In genomic region chr5:25602123-25602522, GRCm38 (mm10) we compare ENCODE assay signal across 18 mouse cellular contexts.
DNase-seq lines count a peak whose midpoint lies in the region; ATAC-seq and TF ChIP-seq lines count a peak whose summit lies in the region.
"Had no signal": no experiment of that assay in that cellular context is flagged by ENCODE, and none has a peak within 500 bp of the region (broad histone marks: within the 10 kb centered on the region; RNA-seq: fewer than 3 reads in every experiment).

No protein-coding gene starts in this region.

- no peak for TF ChIP-seq EP300 in lung, postnatal 0 days (IDR thresholded peaks at IDR 0.05)

- DNase-seq in gastrocnemius, adult 2 months, result no peak
- no peak for DNase-seq in gastrocnemius, postnatal 25 days
- DNase-seq in layer of hippocampus, adult 2 months (ENCODE audit: low spot score in 2 of 2), result no peak
- DNase-seq in layer of hippocampus, adult 8-10 months (ENCODE audit: low spot score in 2 of 2), result no peak
- DNase-seq in B cell, adult 2 months, result peak; percentile 5 to 26
- DNase-seq in lung, postnatal 0 days (ENCODE audit: low spot score), result peak; percentile 34
- DNase-seq in embryo, embryonic 10.5 days (ENCODE audit: low spot score), result no peak
- DNase-seq in adrenal gland, adult 18-20 months (ENCODE audit: low spot score in 2 of 2), result no peak
- DNase-seq: adrenal gland, adult 8-10 months; cerebellum, postnatal 36 days; heart, adult 11 months had no signal

- H3K27me3 ChIP-seq in lung, postnatal 0 days (replicated peaks; ENCODE audit: insufficient read depth, low read length), result no peaks in the 10 kb centered on the region
- H3K27me3 ChIP-seq: embryonic facial prominence, embryonic 13.5 days; midbrain, embryonic 15.5 days; neural tube, embryonic 12.5 days; Patski had no signal

- H3K4me3 ChIP-seq in gastrocnemius, adult 2 months, result no peak overlapping the region
- H3K4me3 ChIP-seq in layer of hippocampus, adult 2 months, result no peak overlapping the region
- no peak overlapping the region for H3K4me3 ChIP-seq in lung, postnatal 0 days (ENCODE audit: low read depth, low read length)
- H3K4me3 ChIP-seq: embryonic facial prominence, embryonic 13.5 days; forebrain, embryonic 10.5 days; midbrain, embryonic 15.5 days; neural tube, embryonic 12.5 days had no signal

- no peaks in the 10 kb centered on the region for H3K36me3 ChIP-seq in lung, postnatal 0 days (ENCODE audit: insufficient read depth, low read length)
- H3K36me3 ChIP-seq: embryonic facial prominence, embryonic 13.5 days; forebrain, embryonic 10.5 days; midbrain, embryonic 15.5 days; neural tube, embryonic 12.5 days had no signal

- intact Hi-C loops in gastrocnemius, adult 2 months (cut with DNase I), result loop anchor here (10.0 kb wide), 1 partner anchor 177 kb away; no protein-coding TSS in a partner anchor

- H3K9me3 ChIP-seq in lung, postnatal 0 days (ENCODE audit: low read length), result no peaks in the 10 kb centered on the region
- H3K9me3 ChIP-seq: embryonic facial prominence, embryonic 13.5 days; forebrain, embryonic 10.5 days; midbrain, embryonic 15.5 days; neural tube, embryonic 12.5 days had no signal

- no peak overlapping the region for H3K4me2 ChIP-seq in lung, postnatal 0 days (replicated peaks; ENCODE audit: low read depth, low read length)
- H3K4me2 ChIP-seq: embryonic facial prominence, embryonic 13.5 days; midbrain, embryonic 15.5 days; neural tube, embryonic 12.5 days had no signal

- 46% methylated on average over 2 of the region's 2 CpGs for WGBS in lung, postnatal 0 days

- H3K27ac ChIP-seq in gastrocnemius, adult 2 months, result no peak overlapping the region
- H3K27ac ChIP-seq in layer of hippocampus, adult 2 months, result no peak overlapping the region
- H3K27ac ChIP-seq in lung, postnatal 0 days (ENCODE audit: low read length), result no peak overlapping the region
- H3K27ac ChIP-seq: embryonic facial prominence, embryonic 13.5 days; forebrain, embryonic 10.5 days; macrophage; midbrain, embryonic 15.5 days; neural tube, embryonic 12.5 days had no signal

- peak; percentile 60 for TF ChIP-seq CTCF in gastrocnemius, adult 2 months (IDR thresholded peaks at IDR 0.05)
- peak; percentile 66 for TF ChIP-seq CTCF in layer of hippocampus, adult 2 months (conservative IDR thresholded peaks at IDR 0.05)
- peak; percentile 56 for TF ChIP-seq CTCF in lung, postnatal 0 days (IDR thresholded peaks at IDR 0.05)

- no peaks in the 10 kb centered on the region for H3K4me1 ChIP-seq in lung, postnatal 0 days (ENCODE audit: insufficient read depth, low read depth, low read length)
- H3K4me1 ChIP-seq: embryonic facial prominence, embryonic 13.5 days; forebrain, embryonic 10.5 days; midbrain, embryonic 15.5 days; neural tube, embryonic 12.5 days had no signal

- no peak for ATAC-seq in lung, postnatal 0 days
- ATAC-seq: intestine, embryonic 16.5 days; midbrain, embryonic 15.5 days; Patski had no signal

- H3K9ac ChIP-seq in lung, postnatal 0 days (replicated peaks; ENCODE audit: low read depth), result no peak overlapping the region
- H3K9ac ChIP-seq: embryonic facial prominence, embryonic 13.5 days; midbrain, embryonic 15.5 days; neural tube, embryonic 12.5 days had no signal

Comparison
In these comparisons a context has a peak if more than half of its experiments do, and no peak if none do; other contexts are left out.
1. DNase-seq: peak in B cell, adult 2 months (2 of 2) and lung, postnatal 0 days (single experiment); none in gastrocnemius, adult 2 months (single experiment), gastrocnemius, postnatal 25 days (single experiment), layer of hippocampus, adult 2 months (0 of 2), layer of hippocampus, adult 8-10 months (0 of 2), embryo, embryonic 10.5 days (single experiment) and adrenal gland, adult 18-20 months (0 of 2).
2. Peak in every context shown above with its lines, with median percentiles within 50 percentile points of each other: CTCF ChIP-seq.